ENCODE assay signal across 7 mouse cellular contexts in genomic region chr15:100600047-100600695, GRCm38 (mm10). TPM values are rescaled to one million over a fixed set of nuclear protein-coding genes. Genes with fewer than 3 reads are reported as not detected.
DNase-seq lines count a peak whose midpoint lies in the region; ATAC-seq and TF ChIP-seq lines count a peak whose summit lies in the region.

No protein-coding gene starts in this region.

- peaks cover 33% of the 10 kb centered on the region for H3K27me3 ChIP-seq in limb, embryonic 14.5 days (ENCODE audit: control insufficient read depth, insufficient read depth, low read length)
- peaks cover 3% of the 10 kb centered on the region for H3K27me3 ChIP-seq in midbrain, embryonic 15.5 days (replicated peaks)

- no peak overlapping the region for H3K27ac ChIP-seq in limb, embryonic 14.5 days (replicated peaks; ENCODE audit: low read depth, low read length)
- H3K27ac ChIP-seq in midbrain, embryonic 15.5 days: peak overlapping the region; percentile 89

- H3K36me3 ChIP-seq in limb, embryonic 14.5 days (ENCODE audit: control insufficient read depth, insufficient read depth, low read length): no peaks in the 10 kb centered on the region
- H3K36me3 ChIP-seq in midbrain, embryonic 15.5 days (replicated peaks): no peaks in the 10 kb centered on the region

- under 1% methylated on average over 32 of the region's 35 CpGs for WGBS in limb, embryonic 14.5 days
- 2% methylated on average over 35 of the region's 35 CpGs for WGBS in midbrain, embryonic 15.5 days

- H3K9me3 ChIP-seq in limb, embryonic 14.5 days (ENCODE audit: control insufficient read depth, low read length): no peaks in the 10 kb centered on the region
- no peaks in the 10 kb centered on the region for H3K9me3 ChIP-seq in midbrain, embryonic 15.5 days

- H3K4me3 ChIP-seq in limb, embryonic 14.5 days (replicated peaks; ENCODE audit: low read length): peak overlapping the region; percentile 75
- H3K4me3 ChIP-seq in midbrain, embryonic 15.5 days: peak overlapping the region; percentile 86

- TF ChIP-seq POLR2A in limb, embryonic 14.5 days (IDR thresholded peaks at IDR 0.05; ENCODE audit: borderline replicate concordance, extremely low read depth, insufficient read depth, insufficient read length): no peak

- peak; percentile 64 to 72 for DNase-seq in adrenal gland, adult 18-20 months (ENCODE audit: low spot score in 2 of 2)
- DNase-seq in embryo, embryonic 9.5 days (ENCODE audit: extremely low spot score): peak; percentile 78
- DNase-seq in heart, adult 11 months: peak; percentile 98
- peak; percentile 79 for DNase-seq in kidney, adult 11 months
- DNase-seq in limb, embryonic 14.5 days (ENCODE audit: low spot score): peak; percentile 77
- peak; percentile 70 to 73 for DNase-seq in spleen, adult 18-20 months

- ATAC-seq in limb, embryonic 14.5 days (ENCODE audit: low FRiP score, low read depth): peak; percentile 79
- peak; percentile 46 for ATAC-seq in midbrain, embryonic 15.5 days (replicated peaks)

- peak overlapping the region; percentile 90 for H3K9ac ChIP-seq in limb, embryonic 14.5 days (ENCODE audit: low read depth, low read length, severe bottlenecking)
- H3K9ac ChIP-seq in midbrain, embryonic 15.5 days: peak overlapping the region; percentile 86

- peaks cover 11% of the 10 kb centered on the region for H3K4me1 ChIP-seq in limb, embryonic 14.5 days (ENCODE audit: control insufficient read depth, insufficient read depth, low read length)
- peaks cover 23% of the 10 kb centered on the region for H3K4me1 ChIP-seq in midbrain, embryonic 15.5 days

- peak overlapping the region; percentile 97 for H3K4me2 ChIP-seq in limb, embryonic 14.5 days (replicated peaks; ENCODE audit: low read depth, low read length, severe bottlenecking)
- H3K4me2 ChIP-seq in midbrain, embryonic 15.5 days: peak overlapping the region; percentile 76

RNA-seq across cellular contexts. Expression of gene Pou6f1, which starts 0.4 kb away (rescaled TPM):
- total RNA-seq in adrenal gland, adult 18-20 months (2021): 10 to 100 TPM; 13.1 to 16.4 TPM
- 24.9 and 32.4 TPM in 2 replicates for polyA plus RNA-seq in limb, embryonic 14.5 days (2012; rRNA removed)
- polyA plus RNA-seq in limb, embryonic 14.5 days (2014; fragmentation: Nextera tagmentation; extraction: Ambion mirVana): 9.8 and 13.5 TPM in 2 replicates
- polyA plus RNA-seq in midbrain, embryonic 15.5 days (2015; fragmentation: Nextera tagmentation; extraction: Ambion mirVana): 43.0 and 43.4 TPM in 2 replicates

RNA-seq across cellular contexts. Expression of gene Dazap2, which starts 15.0 kb away (rescaled TPM):
- 100 to 1,000 TPM; 169 to 241 TPM for total RNA-seq in adrenal gland, adult 18-20 months (2021)
- 139 and 213 TPM in 2 replicates for polyA plus RNA-seq in limb, embryonic 14.5 days (2012; rRNA removed)
- polyA plus RNA-seq in limb, embryonic 14.5 days (2014; fragmentation: Nextera tagmentation; extraction: Ambion mirVana): 185 and 191 TPM in 2 replicates
- polyA plus RNA-seq in midbrain, embryonic 15.5 days (2015; fragmentation: Nextera tagmentation; extraction: Ambion mirVana): 127 and 130 TPM in 2 replicates

RNA-seq across cellular contexts. Expression of gene Smagp, which starts 36.6 kb away (rescaled TPM):
- total RNA-seq in adrenal gland, adult 18-20 months (2021): 10 to 100 TPM; 41.3 to 51.6 TPM
- polyA plus RNA-seq in limb, embryonic 14.5 days (2012; rRNA removed): 18.5 and 19.7 TPM in 2 replicates
- 21.5 and 25.4 TPM in 2 replicates for polyA plus RNA-seq in limb, embryonic 14.5 days (2014; fragmentation: Nextera tagmentation; extraction: Ambion mirVana)
- polyA plus RNA-seq in midbrain, embryonic 15.5 days (2015; fragmentation: Nextera tagmentation; extraction: Ambion mirVana): 4.0 and 4.9 TPM in 2 replicates

RNA-seq across cellular contexts. Expression of gene Tfcp2, which starts 48.4 kb away (rescaled TPM):
- total RNA-seq in adrenal gland, adult 18-20 months (2021): 10 to 100 TPM; 16.6 to 17.6 TPM
- 30.1 and 30.5 TPM in 2 replicates for polyA plus RNA-seq in limb, embryonic 14.5 days (2012; rRNA removed)
- 23.2 and 26.1 TPM in 2 replicates for polyA plus RNA-seq in limb, embryonic 14.5 days (2014; fragmentation: Nextera tagmentation; extraction: Ambion mirVana)
- 40.2 and 42.8 TPM in 2 replicates for polyA plus RNA-seq in midbrain, embryonic 15.5 days (2015; fragmentation: Nextera tagmentation; extraction: Ambion mirVana)
